Mouse (Mus musculus): Measurements from ENCODE around the gene Ess2. TPM values are rescaled to one million over a fixed set of nuclear protein-coding genes. Genes with fewer than 3 reads are reported as not detected.

Gene Ess2
- polyA plus RNA-seq, 1 experiment from 2014 or later, result 47.8 TPM

Other genes with a start within 250 kb of the Ess2 start
- gene Med15, start 178.5 kb downstream of the Ess2 start, polyA plus RNA-seq (2015; fragmentation: Nextera tagmentation; extraction: Ambion mirVana), result 44.3 and 48.7 TPM in 2 replicates
- gene Klhl22, start 151.7 kb downstream of the Ess2 start, polyA plus RNA-seq (2015; fragmentation: Nextera tagmentation; extraction: Ambion mirVana), result 70.9 and 77.6 TPM in 2 replicates
- 1.6 and 2.0 TPM in 2 replicates for gene Scarf2, start 114.1 kb downstream of the Ess2 start, polyA plus RNA-seq (2015; fragmentation: Nextera tagmentation; extraction: Ambion mirVana)
- 2.1 and 2.2 TPM in 2 replicates for gene B830017H08Rik, start 78.2 kb downstream of the Ess2 start, polyA plus RNA-seq (2015; fragmentation: Nextera tagmentation; extraction: Ambion mirVana)
- gene Car15, start 73.0 kb downstream of the Ess2 start, polyA plus RNA-seq (2015; fragmentation: Nextera tagmentation; extraction: Ambion mirVana), result 4.5 and 4.8 TPM in 2 replicates
- 0.63 and 0.65 TPM in 2 replicates for gene Gm20518, start 19.7 kb downstream of the Ess2 start, polyA plus RNA-seq (2015; fragmentation: Nextera tagmentation; extraction: Ambion mirVana)
- 0.05 and 0.10 TPM in 2 replicates for gene Tssk1, start 17.1 kb downstream of the Ess2 start, polyA plus RNA-seq (2015; fragmentation: Nextera tagmentation; extraction: Ambion mirVana)
- gene Dgcr2, start 12.8 kb downstream of the Ess2 start, polyA plus RNA-seq (2015; fragmentation: Nextera tagmentation; extraction: Ambion mirVana), result 94.0 and 101 TPM in 2 replicates
- gene Tssk2, start 12.7 kb downstream of the Ess2 start, polyA plus RNA-seq (2015; fragmentation: Nextera tagmentation; extraction: Ambion mirVana), result not detected in 2 replicates
- 0.94 and 1.1 TPM in 2 replicates for gene Gsc2, start 3.7 kb upstream of the Ess2 start, polyA plus RNA-seq (2015; fragmentation: Nextera tagmentation; extraction: Ambion mirVana)
- 172 and 173 TPM in 2 replicates for gene Slc25a1, start 16.9 kb upstream of the Ess2 start, polyA plus RNA-seq (2015; fragmentation: Nextera tagmentation; extraction: Ambion mirVana)
- not detected in 2 replicates for gene Vpreb2, start 69.1 kb upstream of the Ess2 start, polyA plus RNA-seq (2015; fragmentation: Nextera tagmentation; extraction: Ambion mirVana)
- 167 and 179 TPM in 2 replicates for gene Dgcr6, start 141.5 kb upstream of the Ess2 start, polyA plus RNA-seq (2015; fragmentation: Nextera tagmentation; extraction: Ambion mirVana)
- gene Prodh, start 178.9 kb upstream of the Ess2 start, polyA plus RNA-seq (2015; fragmentation: Nextera tagmentation; extraction: Ambion mirVana), result 4.8 TPM in 2 replicates
- 14.0 TPM in 2 replicates for gene Rtn4r, start 216.3 kb upstream of the Ess2 start, polyA plus RNA-seq (2015; fragmentation: Nextera tagmentation; extraction: Ambion mirVana)

All from hindbrain, embryonic 13.5 days (tissue).